ENCODE assay signal across 8 mouse cellular contexts in the genomic region with DNA sequence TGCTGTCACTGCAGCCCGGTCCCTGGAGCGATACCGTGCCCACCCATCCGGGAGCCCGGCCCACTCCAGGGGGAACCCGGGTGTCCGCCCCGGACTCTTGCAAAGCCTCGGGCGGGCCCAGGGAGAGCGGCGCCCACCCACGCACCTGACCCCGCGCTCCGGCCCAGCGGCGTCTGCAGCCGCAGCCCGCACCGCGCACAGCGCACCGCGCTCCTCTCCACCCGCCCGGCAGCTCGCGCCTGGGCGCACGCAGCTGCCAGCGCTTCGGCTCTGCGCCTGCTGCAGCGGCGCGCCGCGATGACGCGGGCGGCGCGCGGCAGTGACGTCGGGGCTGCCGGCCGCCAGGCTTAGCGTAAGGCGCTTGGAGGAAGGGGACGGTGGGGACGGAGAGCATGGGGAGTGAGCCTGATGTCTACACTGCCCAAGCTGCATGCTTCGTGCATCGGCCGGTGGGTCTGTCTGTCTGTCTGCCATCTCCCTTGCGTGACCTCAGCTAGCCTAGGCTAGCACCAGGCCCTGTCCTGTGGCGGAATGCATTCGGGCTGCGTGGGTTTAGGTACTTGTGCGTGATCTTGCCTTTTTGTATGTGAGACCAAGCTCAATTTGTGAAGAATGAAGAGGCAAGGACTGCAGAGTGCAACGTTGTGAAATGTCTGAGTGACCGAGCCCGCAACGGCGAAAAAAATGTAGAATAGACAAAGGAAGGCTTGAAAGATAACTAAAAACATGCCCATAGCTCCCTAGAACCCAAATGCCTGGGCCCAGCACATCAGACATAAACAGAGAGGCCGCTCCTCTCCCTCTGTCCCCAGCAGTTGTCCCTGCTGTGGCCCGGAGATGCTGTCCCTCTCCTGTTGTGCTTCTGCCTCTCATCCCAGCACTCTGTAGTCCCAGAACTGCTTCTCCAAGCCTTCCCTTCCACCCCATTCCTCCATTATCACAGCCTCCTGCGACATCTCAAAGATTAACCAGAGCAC. TPM values are rescaled to one million over a fixed set of nuclear protein-coding genes. Genes with fewer than 3 reads are reported as not detected.
DNase-seq lines count a peak whose midpoint lies in the region; ATAC-seq and TF ChIP-seq lines count a peak whose summit lies in the region.

No protein-coding gene starts in this region.

- peak; percentile 93 for ATAC-seq in embryonic facial prominence, embryonic 11.5 days (replicated peaks; ENCODE audit: insufficient number of reproducible peaks, low FRiP score, low TSS enrichment, low read depth)
- ATAC-seq in limb, embryonic 11.5 days (ENCODE audit: insufficient number of reproducible peaks, low FRiP score, low TSS enrichment, low read depth), result peak; percentile 91
- peak; percentile 96 for ATAC-seq in midbrain, embryonic 13.5 days

- 1% methylated on average over 58 of the region's 69 CpGs for WGBS in embryonic facial prominence, embryonic 11.5 days
- 1% methylated on average over 56 of the region's 69 CpGs for WGBS in limb, embryonic 11.5 days
- under 1% methylated on average over 63 of the region's 69 CpGs for WGBS in midbrain, embryonic 13.5 days
- under 1% methylated on average over 69 of the region's 69 CpGs for WGBS in small intestine, adult 2 months

- TF ChIP-seq POLR2A in small intestine, adult 2 months (IDR thresholded peaks at IDR 0.05; ENCODE audit: low read depth, low read length), result peak; percentile 80

- peak overlapping the region; percentile 94 for H3K9ac ChIP-seq in embryonic facial prominence, embryonic 11.5 days (replicated peaks; ENCODE audit: low read length)
- peak overlapping the region; percentile 88 for H3K9ac ChIP-seq in limb, embryonic 11.5 days (ENCODE audit: low read length)
- H3K9ac ChIP-seq in midbrain, embryonic 13.5 days (replicated peaks), result peak overlapping the region; percentile 91

- no peak for TF ChIP-seq CTCF in small intestine, adult 2 months (IDR thresholded peaks at IDR 0.05; ENCODE audit: extremely low read depth, insufficient read length, insufficient replicate concordance, low read depth, low read length)

- H3K36me3 ChIP-seq in embryonic facial prominence, embryonic 11.5 days (replicated peaks; ENCODE audit: control insufficient read depth, insufficient read depth, low read depth, low read length), result no peaks in the 10 kb centered on the region
- H3K36me3 ChIP-seq in limb, embryonic 11.5 days (ENCODE audit: control insufficient read depth, insufficient read depth, low read length), result no peaks in the 10 kb centered on the region
- peaks cover 12% of the 10 kb centered on the region for H3K36me3 ChIP-seq in midbrain, embryonic 13.5 days
- H3K36me3 ChIP-seq in small intestine, adult 2 months (ENCODE audit: control insufficient read depth, insufficient read depth, low read length), result no peaks in the 10 kb centered on the region

- peak overlapping the region; percentile 38 for H3K27ac ChIP-seq in embryonic facial prominence, embryonic 11.5 days (replicated peaks; ENCODE audit: low read depth, low read length)
- H3K27ac ChIP-seq in limb, embryonic 11.5 days (replicated peaks; ENCODE audit: low read depth, low read length), result no peak overlapping the region
- peak overlapping the region; percentile 85 for H3K27ac ChIP-seq in midbrain, embryonic 13.5 days
- peak overlapping the region; percentile 36 for H3K27ac ChIP-seq in small intestine, adult 2 months (ENCODE audit: insufficient read depth, low read depth, low read length)

- H3K27me3 ChIP-seq in embryonic facial prominence, embryonic 11.5 days (ENCODE audit: control insufficient read depth, insufficient read depth, low read length), result no peaks in the 10 kb centered on the region
- H3K27me3 ChIP-seq in limb, embryonic 11.5 days (ENCODE audit: control insufficient read depth, insufficient read depth, low read length), result no peaks in the 10 kb centered on the region
- H3K27me3 ChIP-seq in midbrain, embryonic 13.5 days, result no peaks in the 10 kb centered on the region
- H3K27me3 ChIP-seq in small intestine, adult 2 months (ENCODE audit: control insufficient read depth, insufficient read depth, low read length), result no peaks in the 10 kb centered on the region

- peak overlapping the region; percentile 84 for H3K4me3 ChIP-seq in embryonic facial prominence, embryonic 11.5 days (ENCODE audit: low read depth, low read length)
- peak overlapping the region; percentile 95 for H3K4me3 ChIP-seq in limb, embryonic 11.5 days (ENCODE audit: low read depth, low read length)
- H3K4me3 ChIP-seq in midbrain, embryonic 13.5 days (replicated peaks), result peak overlapping the region; percentile 96
- H3K4me3 ChIP-seq in small intestine, adult 2 months (ENCODE audit: low read depth, low read length), result peak overlapping the region; percentile 73

- H3K9me3 ChIP-seq in embryonic facial prominence, embryonic 11.5 days (replicated peaks; ENCODE audit: control insufficient read depth, low read length), result no peaks in the 10 kb centered on the region
- H3K9me3 ChIP-seq in limb, embryonic 11.5 days (ENCODE audit: control insufficient read depth, low read length), result no peaks in the 10 kb centered on the region
- H3K9me3 ChIP-seq in midbrain, embryonic 13.5 days, result no peaks in the 10 kb centered on the region

- H3K4me2 ChIP-seq in embryonic facial prominence, embryonic 11.5 days (ENCODE audit: low read depth, low read length), result peak overlapping the region; percentile 89
- H3K4me2 ChIP-seq in limb, embryonic 11.5 days (ENCODE audit: low read depth, severe bottlenecking), result peak overlapping the region; percentile 75
- peak overlapping the region; percentile 99 for H3K4me2 ChIP-seq in midbrain, embryonic 13.5 days (replicated peaks)

- no peaks in the 10 kb centered on the region for H3K4me1 ChIP-seq in embryonic facial prominence, embryonic 11.5 days (ENCODE audit: control insufficient read depth, insufficient read depth, low read length)
- peaks cover 5% of the 10 kb centered on the region; the same call in 1 of the 2 replicates for H3K4me1 ChIP-seq in limb, embryonic 11.5 days (ENCODE audit: control insufficient read depth, insufficient read depth, low read length)
- peaks cover 28% of the 10 kb centered on the region for H3K4me1 ChIP-seq in midbrain, embryonic 13.5 days (replicated peaks)
- peaks cover 8% of the 10 kb centered on the region; the same call in 1 of the 2 replicates for H3K4me1 ChIP-seq in small intestine, adult 2 months (ENCODE audit: control insufficient read depth, insufficient read depth, insufficient read length, low read length)

- DNase-seq in 3134 (ENCODE audit: extremely low read depth, insufficient read length, low spot score), result peak; percentile 96
- DNase-seq in adrenal gland, postnatal 14 days, result peak; percentile 88
- DNase-seq in embryonic facial prominence, embryonic 11.5 days (ENCODE audit: low spot score), result peak; percentile 91
- DNase-seq in heart, adult 18-20 months, result peak; percentile 82 to 85
- DNase-seq in kidney, adult 18-20 months, result peak; percentile 85
- DNase-seq in limb, embryonic 11.5 days (ENCODE audit: low spot score), result peak; percentile 89

RNA-seq across cellular contexts. Expression of a gene that starts 27.6 kb away (rescaled TPM):
- total RNA-seq in adrenal gland, postnatal 14 days (2021), result 232 and 288 TPM in 2 replicates
- 16.4 and 18.7 TPM in 2 replicates for polyA plus RNA-seq in embryonic facial prominence, embryonic 11.5 days (2014; fragmentation: Nextera tagmentation; extraction: Ambion mirVana)
- total RNA-seq in heart, adult 18-20 months (2021), result 100 to 1,000 TPM; 147 to 182 TPM
- polyA plus RNA-seq in limb, embryonic 11.5 days (2014; fragmentation: Nextera tagmentation; extraction: Ambion mirVana), result 14.4 and 15.9 TPM in 2 replicates
- 21.7 and 21.8 TPM in 2 replicates for polyA plus RNA-seq in midbrain, embryonic 13.5 days (2015; fragmentation: Nextera tagmentation; extraction: Ambion mirVana)
- 3.7 and 4.7 TPM in 2 replicates for polyA plus RNA-seq in small intestine, adult 2 months (2012; rRNA removed)
